Mouse (Mus musculus): ENCODE data around the gene Kcnn1.

The Kcnn1 gene

GRCm38 (mm10) chr8:70820101-70820935, 42.7 kb downstream of the Kcnn1 start:
- DNase-seq (ENCODE audit: extremely low spot score, low read depth, low spot score) = no peak

- DNase-seq (ENCODE audit: extremely low spot score, low read depth, low spot score) = no peak
Observed at GRCm38 (mm10) chr8:70816679-70817078, 46.4 kb downstream of the Kcnn1 start.

GRCm38 (mm10) chr8:70812885-70813284, 50.2 kb downstream of the Kcnn1 start:
- DNase-seq (ENCODE audit: extremely low spot score, low read depth, low spot score) = no peak

DNA sequence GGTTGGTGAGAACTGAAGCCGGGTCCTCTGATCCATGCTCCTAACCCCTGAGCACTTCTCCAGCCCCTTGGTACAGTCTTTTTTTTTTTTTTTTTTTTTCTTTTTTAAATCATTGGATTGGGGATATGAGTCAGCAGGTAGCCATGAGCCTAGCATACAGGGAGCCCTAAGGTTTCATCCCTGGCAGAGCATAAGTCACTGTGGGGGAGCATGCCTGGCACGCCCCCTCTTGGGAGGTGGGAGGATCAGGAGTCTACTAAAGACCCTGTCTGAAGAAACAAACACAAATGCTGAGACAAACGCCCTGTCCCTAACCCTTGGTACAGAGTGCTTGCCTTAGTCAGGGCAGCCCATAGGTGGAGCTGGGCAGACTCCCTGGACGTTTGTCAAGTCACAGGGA, 51.0 kb downstream of the Kcnn1 start:
- no peak for DNase-seq (ENCODE audit: extremely low spot score, low read depth, low spot score)

DNA sequence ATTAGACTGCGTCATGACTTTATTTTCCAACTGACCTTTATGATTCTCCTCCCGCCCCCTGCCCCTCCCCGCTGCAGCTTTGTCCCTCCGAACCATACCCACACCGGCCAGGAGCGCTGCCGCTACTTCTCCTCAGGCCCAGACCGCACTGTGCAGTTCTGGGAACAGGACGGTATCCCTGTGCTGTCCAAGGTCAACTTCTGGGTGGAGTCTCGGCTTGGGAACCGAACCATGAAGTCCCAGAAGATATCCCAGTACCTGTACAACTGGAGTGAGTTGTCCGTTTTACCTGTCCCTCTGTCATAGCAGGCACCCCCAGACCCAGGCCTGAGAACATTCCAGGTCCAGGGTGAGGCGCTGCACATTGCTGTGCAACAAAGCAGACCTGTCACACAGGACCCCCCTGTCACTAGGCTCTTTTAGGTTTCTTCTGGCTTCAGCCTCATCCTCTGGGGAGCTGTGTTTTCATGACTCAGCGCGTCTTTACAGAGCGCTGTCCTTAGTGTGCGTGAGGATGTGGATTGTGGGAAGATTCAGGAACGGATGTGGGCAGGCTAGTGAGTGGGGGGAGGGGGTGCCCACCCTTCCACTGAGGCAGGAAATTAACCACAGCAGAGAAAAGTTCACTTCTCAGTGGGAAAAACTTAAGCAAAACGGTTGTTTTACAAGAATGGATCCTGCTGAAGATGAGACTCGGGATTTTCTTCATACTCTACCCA, 51.9 kb downstream of the Kcnn1 start:
- DNase-seq (ENCODE audit: extremely low spot score, low read depth, low spot score) = no peak

GRCm38 (mm10) chr8:70808955-70809701, 53.9 kb downstream of the Kcnn1 start:
- DNase-seq (ENCODE audit: extremely low spot score, low read depth, low spot score) = no peak

- no peak for DNase-seq (ENCODE audit: extremely low spot score, low read depth, low spot score)
Observed at GRCm38 (mm10) chr8:70808239-70808638, 54.8 kb downstream of the Kcnn1 start, which contains the start of gene Il12rb1. Il12rb1 (plus strand) TSS chr8:70808449.

DNA sequence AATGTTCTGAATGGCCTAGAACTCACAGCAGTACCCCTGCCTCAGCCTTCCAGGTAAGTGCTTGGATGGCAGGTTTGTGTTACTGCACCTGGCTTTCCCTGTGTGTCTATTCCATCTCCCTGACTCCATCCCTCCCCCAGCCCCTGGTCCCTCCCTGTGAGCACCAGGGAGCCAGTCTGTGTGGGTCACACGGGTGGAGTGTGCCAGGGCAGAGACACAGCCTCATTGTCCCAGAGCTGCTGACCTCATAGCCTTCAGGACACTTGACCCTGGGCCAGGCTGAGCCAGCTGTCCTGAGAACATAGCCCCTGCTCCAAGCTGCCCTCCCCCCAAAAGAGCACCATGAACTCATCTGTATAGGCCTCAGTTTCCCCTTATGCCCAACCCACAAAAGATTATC, 55.8 kb downstream of the Kcnn1 start:
- no peak for DNase-seq (ENCODE audit: extremely low spot score, low read depth, low spot score)

- no peak for DNase-seq (ENCODE audit: extremely low spot score, low read depth, low spot score)
Observed at GRCm38 (mm10) chr8:70806541-70806940, 56.5 kb downstream of the Kcnn1 start.

GRCm38 (mm10) chr8:70804481-70805206, 58.4 kb downstream of the Kcnn1 start, which contains the start of gene Mast3:
Mast3 (minus strand) TSS chr8:70805054.
- no peak for DNase-seq (ENCODE audit: extremely low spot score, low read depth, low spot score)

GRCm38 (mm10) chr8:70803761-70804480, 59.1 kb downstream of the Kcnn1 start:
- no peak for DNase-seq (ENCODE audit: extremely low spot score, low read depth, low spot score)

DNA sequence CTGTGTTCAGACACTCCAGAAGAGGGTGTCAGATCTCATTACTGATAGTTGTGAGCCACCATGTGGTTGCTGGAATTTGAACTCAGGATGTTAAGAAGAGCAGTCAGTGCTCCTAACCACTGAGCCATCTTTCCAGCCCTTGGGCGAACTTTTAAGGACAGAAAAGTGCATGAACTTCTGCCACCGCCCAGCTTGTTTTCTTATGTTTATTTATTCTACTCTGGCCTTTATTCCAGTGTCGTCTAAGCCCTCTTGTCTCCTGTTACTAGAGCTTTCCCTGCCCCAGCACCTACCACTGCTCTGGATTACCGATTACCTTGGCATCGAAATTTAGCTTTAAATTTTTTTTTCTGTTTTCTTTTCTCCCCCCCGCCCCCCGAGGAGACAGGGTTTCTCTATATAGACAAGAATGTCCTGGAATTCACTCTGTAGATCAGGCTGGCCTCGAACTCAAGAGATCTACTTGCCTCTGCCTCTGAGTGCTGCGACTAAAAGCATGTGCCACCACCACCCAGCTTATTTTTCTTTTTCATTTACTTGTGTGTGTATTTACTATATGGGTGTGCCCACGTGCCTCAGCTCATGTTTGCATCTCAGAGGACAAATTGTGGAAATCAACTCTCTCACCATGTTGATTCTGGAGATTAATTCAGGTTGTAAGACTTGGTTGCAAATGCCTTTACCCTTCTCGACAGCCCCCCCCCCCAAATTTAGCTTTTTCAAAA, 60.1 kb downstream of the Kcnn1 start:
- DNase-seq (ENCODE audit: extremely low spot score, low read depth, low spot score) = no peak

DNA sequence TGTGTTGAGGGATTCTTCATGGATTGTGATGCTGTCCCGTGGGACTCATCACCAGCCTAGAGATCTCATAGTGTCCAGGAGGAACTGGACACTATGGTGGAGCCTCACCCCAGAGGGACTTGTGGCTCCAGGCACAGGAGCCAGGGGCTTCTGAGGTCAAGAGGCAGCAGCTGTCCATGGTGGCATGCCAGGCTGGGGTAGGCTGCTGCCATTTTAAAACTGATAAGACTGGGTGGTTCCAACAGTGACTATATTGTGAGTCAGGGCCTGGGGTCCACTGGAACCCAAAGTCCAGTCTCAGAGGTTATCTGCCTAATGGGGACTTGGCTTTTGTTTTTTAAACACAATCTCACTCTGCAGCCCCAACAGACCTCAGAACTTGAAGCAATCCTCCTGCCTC, 61.2 kb downstream of the Kcnn1 start:
- no peak for DNase-seq (ENCODE audit: extremely low spot score, low read depth, low spot score)

DNA sequence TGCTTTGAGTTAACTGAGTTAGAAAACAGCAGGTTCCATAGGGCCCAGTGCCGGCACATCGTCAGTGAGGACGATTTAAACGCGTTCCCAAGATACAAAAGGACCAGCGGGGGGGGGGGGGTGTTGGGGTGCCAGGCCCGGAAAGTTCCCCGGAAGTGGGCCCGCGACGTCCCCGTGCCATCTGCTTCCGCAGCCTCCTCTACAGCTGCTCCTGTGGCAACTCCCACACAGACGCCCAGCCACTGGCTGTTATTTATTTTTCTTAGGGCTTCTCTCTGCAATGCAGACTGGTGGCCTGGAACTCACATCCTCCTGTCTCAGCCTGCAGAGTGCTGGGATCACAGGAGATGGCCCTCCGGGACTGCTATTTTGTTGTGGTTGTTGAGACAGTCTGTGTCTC, 61.9 kb downstream of the Kcnn1 start:
- DNase-seq (ENCODE audit: extremely low spot score, low read depth, low spot score) = no peak

GRCm38 (mm10) chr8:70800648-70801047, 62.4 kb downstream of the Kcnn1 start:
- no peak for DNase-seq (ENCODE audit: extremely low spot score, low read depth, low spot score)

GRCm38 (mm10) chr8:70798281-70798680, 64.8 kb downstream of the Kcnn1 start:
- DNase-seq (ENCODE audit: extremely low spot score, low read depth, low spot score) = no peak

- DNase-seq (ENCODE audit: extremely low spot score, low read depth, low spot score) = peak; percentile 79
Observed at GRCm38 (mm10) chr8:70797081-70798070, 65.7 kb downstream of the Kcnn1 start.

DNA sequence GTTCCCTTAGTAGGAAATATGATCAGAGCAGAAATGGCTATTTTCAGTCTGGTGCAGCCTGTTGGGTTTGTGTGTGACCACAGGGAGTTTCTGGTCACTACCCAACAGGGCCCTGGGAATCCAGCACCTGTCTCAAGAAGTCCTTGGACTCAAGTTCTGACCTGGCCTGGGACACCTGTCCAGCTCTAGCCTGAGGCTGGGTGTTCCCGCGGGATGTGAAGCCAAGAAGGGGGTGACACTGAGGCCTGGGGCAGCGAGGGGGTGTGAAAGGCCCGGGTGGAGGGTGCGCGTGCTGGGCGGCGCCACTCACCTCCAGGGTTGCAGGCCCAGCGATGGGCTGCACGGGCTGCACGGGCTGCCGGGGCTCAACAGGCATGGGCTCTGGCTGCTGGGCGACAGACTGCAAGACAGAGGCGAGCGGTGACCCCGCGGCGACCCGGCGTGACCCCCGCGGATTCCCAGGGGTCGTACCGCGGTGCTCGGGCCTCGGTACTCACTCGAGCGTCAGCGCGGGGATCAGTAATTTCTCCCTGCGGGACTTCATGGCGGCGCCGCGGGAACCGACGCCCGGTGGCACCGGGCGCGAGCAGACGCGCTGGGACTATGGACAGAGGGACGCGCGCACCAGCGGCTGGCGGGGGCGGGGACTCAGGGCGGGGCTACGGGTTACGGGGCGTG, 66.5 kb downstream of the Kcnn1 start:
- no peak for DNase-seq (ENCODE audit: extremely low spot score, low read depth, low spot score)
